Mouse (Mus musculus): Measurements from ENCODE around the gene Rsl24d1.

GRCm38 (mm10) chr9:73087121-73087520 is 26.1 kb upstream of the Rsl24d1 start:
- TF ChIP-seq CTCF (conservative IDR thresholded peaks at IDR 0.05; ENCODE audit: low read length) (no peak), POU5F1 (IDR thresholded peaks at IDR 0.05; ENCODE audit: borderline replicate concordance, low read length) (no peak)
